Mouse (Mus musculus): ENCODE data around the gene Gm20388. TPM values are rescaled to one million over a fixed set of nuclear protein-coding genes. Genes with fewer than 3 reads are reported as not detected.

Gm20388 gene
- polyA plus RNA-seq, 1 experiment from 2014 or later = not detected

- 100% methylated on average over 1 of the region's 1 CpGs for WGBS
- Histone ChIP-seq H3K4me1 (replicated peaks; ENCODE audit: control insufficient read depth, insufficient read depth, low read length) (peaks cover 10% of the 10 kb centered on the region; the same call in 1 of the 2 replicates), H3K9ac (ENCODE audit: low read length) (no peak overlapping the region), H3K4me2 (ENCODE audit: low read depth, low read length) (no peak overlapping the region), H3K4me3 (ENCODE audit: low read length) (no peak overlapping the region), H3K36me3 (ENCODE audit: control insufficient read depth, insufficient read depth, low read length) (no peaks in the 10 kb centered on the region), H3K27ac (ENCODE audit: low read length) (no peak overlapping the region), H3K9me3 (ENCODE audit: control insufficient read depth, low read length) (no peaks in the 10 kb centered on the region), H3K27me3 (ENCODE audit: control insufficient read depth, insufficient read depth, low read depth, low read length) (no peaks in the 10 kb centered on the region)
- ATAC-seq (ENCODE audit: low read depth) = no peak
These were observed 3863.8 kb downstream of the Gm20388 start for GRCm38 (mm10) chr8:123774491-123774890.

GRCm38 (mm10) chr8:123777319-123777718, 3866.7 kb downstream of the Gm20388 start:
- peak overlapping the region; percentile 21; the same call in 1 of the 2 replicates for H3K9ac ChIP-seq (ENCODE audit: low read length)
- H3K27ac ChIP-seq (ENCODE audit: low read length) = peak overlapping the region; percentile 47

GRCm38 (mm10) chr8:123780471-123780870, 3869.8 kb downstream of the Gm20388 start:
- H3K9ac ChIP-seq (ENCODE audit: low read length) = no peak overlapping the region
- H3K36me3 ChIP-seq (ENCODE audit: control insufficient read depth, insufficient read depth, low read length) = no peaks in the 10 kb centered on the region
- no peak for ATAC-seq (ENCODE audit: low read depth)
- H3K4me2 ChIP-seq (ENCODE audit: low read depth, low read length) = no peak overlapping the region
- H3K4me1 ChIP-seq (replicated peaks; ENCODE audit: control insufficient read depth, insufficient read depth, low read length) = peaks cover 24% of the 10 kb centered on the region
- 28% methylated on average over 3 of the region's 3 CpGs for WGBS
- H3K27ac ChIP-seq (ENCODE audit: low read length) = no peak overlapping the region
- H3K27me3 ChIP-seq (ENCODE audit: control insufficient read depth, insufficient read depth, low read depth, low read length) = no peaks in the 10 kb centered on the region
- no peaks in the 10 kb centered on the region for H3K9me3 ChIP-seq (ENCODE audit: control insufficient read depth, low read length)
- H3K4me3 ChIP-seq (ENCODE audit: low read length) = no peak overlapping the region

More at GRCm38 (mm10) chr8:123777319-123777718, 3866.7 kb downstream of the Gm20388 start:
- Histone ChIP-seq H3K27me3 (ENCODE audit: control insufficient read depth, insufficient read depth, low read depth, low read length) (no peaks in the 10 kb centered on the region), H3K4me2 (ENCODE audit: low read depth, low read length) (no peak overlapping the region), H3K4me3 (ENCODE audit: low read length) (no peak overlapping the region), H3K36me3 (ENCODE audit: control insufficient read depth, insufficient read depth, low read length) (no peaks in the 10 kb centered on the region), H3K4me1 (replicated peaks; ENCODE audit: control insufficient read depth, insufficient read depth, low read length) (peaks cover 21% of the 10 kb centered on the region), H3K9me3 (ENCODE audit: control insufficient read depth, low read length) (no peaks in the 10 kb centered on the region)
- WGBS = 34% methylated on average over 7 of the region's 7 CpGs
- ATAC-seq (ENCODE audit: low read depth) = peak; percentile 76

GRCm38 (mm10) chr8:123781256-123781655, 3870.6 kb downstream of the Gm20388 start:
- ATAC-seq (ENCODE audit: low read depth) = no peak
- Histone ChIP-seq H3K9ac (ENCODE audit: low read length) (no peak overlapping the region), H3K9me3 (ENCODE audit: control insufficient read depth, low read length) (no peaks in the 10 kb centered on the region), H3K27ac (ENCODE audit: low read length) (no peak overlapping the region), H3K4me2 (ENCODE audit: low read depth, low read length) (no peak overlapping the region), H3K4me3 (ENCODE audit: low read length) (no peak overlapping the region), H3K27me3 (ENCODE audit: control insufficient read depth, insufficient read depth, low read depth, low read length) (no peaks in the 10 kb centered on the region), H3K36me3 (ENCODE audit: control insufficient read depth, insufficient read depth, low read length) (no peaks in the 10 kb centered on the region), H3K4me1 (replicated peaks; ENCODE audit: control insufficient read depth, insufficient read depth, low read length) (peaks cover 24% of the 10 kb centered on the region)
- 20% methylated on average over 8 of the region's 8 CpGs for whole genome bisulfite sequencing

- H3K9ac ChIP-seq (ENCODE audit: low read length) = no peak overlapping the region
- no peaks in the 10 kb centered on the region for H3K27me3 ChIP-seq (ENCODE audit: control insufficient read depth, insufficient read depth, low read depth, low read length)
- H3K27ac ChIP-seq (ENCODE audit: low read length) = no peak overlapping the region
- H3K36me3 ChIP-seq (ENCODE audit: control insufficient read depth, insufficient read depth, low read length) = no peaks in the 10 kb centered on the region
- no peak overlapping the region for H3K4me2 ChIP-seq (ENCODE audit: low read depth, low read length)
- H3K9me3 ChIP-seq (ENCODE audit: control insufficient read depth, low read length) = no peaks in the 10 kb centered on the region
- no peak overlapping the region for H3K4me3 ChIP-seq (ENCODE audit: low read length)
- peak; percentile 90 for ATAC-seq (ENCODE audit: low read depth)
- peaks cover 19% of the 10 kb centered on the region for H3K4me1 ChIP-seq (replicated peaks; ENCODE audit: control insufficient read depth, insufficient read depth, low read length)
- 5% methylated on average over 6 of the region's 6 CpGs for WGBS
These were observed 3873.0 kb downstream of the Gm20388 start for GRCm38 (mm10) chr8:123783525-123784249.

- H3K4me1 ChIP-seq (replicated peaks; ENCODE audit: control insufficient read depth, insufficient read depth, low read length) = 0 out of 2 replicates have a peak, but pooled peaks cover 9% of the 10 kb centered on the region
- ATAC-seq (ENCODE audit: low read depth) = no peak
- no peak overlapping the region for H3K4me2 ChIP-seq (ENCODE audit: low read depth, low read length)
- no peak overlapping the region for H3K4me3 ChIP-seq (ENCODE audit: low read length)
- H3K27ac ChIP-seq (ENCODE audit: low read length) = no peak overlapping the region
- H3K9ac ChIP-seq (ENCODE audit: low read length) = no peak overlapping the region
- no peaks in the 10 kb centered on the region for H3K9me3 ChIP-seq (ENCODE audit: control insufficient read depth, low read length)
- no peaks in the 10 kb centered on the region for H3K27me3 ChIP-seq (ENCODE audit: control insufficient read depth, insufficient read depth, low read depth, low read length)
- WGBS = 65% methylated on average over 6 of the region's 6 CpGs
- H3K36me3 ChIP-seq (ENCODE audit: control insufficient read depth, insufficient read depth, low read length) = no peaks in the 10 kb centered on the region
These were observed 3875.5 kb downstream of the Gm20388 start for GRCm38 (mm10) chr8:123786166-123786565.

GRCm38 (mm10) chr8:123786644-123787043, 3876.0 kb downstream of the Gm20388 start:
- H3K9me3 ChIP-seq (ENCODE audit: control insufficient read depth, low read length) = no peaks in the 10 kb centered on the region
- no peak for ATAC-seq (ENCODE audit: low read depth)
- no peak overlapping the region for H3K27ac ChIP-seq (ENCODE audit: low read length)
- 0 out of 2 replicates have a peak, but pooled peaks cover 9% of the 10 kb centered on the region for H3K4me1 ChIP-seq (replicated peaks; ENCODE audit: control insufficient read depth, insufficient read depth, low read length)
- no peaks in the 10 kb centered on the region for H3K27me3 ChIP-seq (ENCODE audit: control insufficient read depth, insufficient read depth, low read depth, low read length)
- no peak overlapping the region for H3K4me3 ChIP-seq (ENCODE audit: low read length)
- no peak overlapping the region for H3K4me2 ChIP-seq (ENCODE audit: low read depth, low read length)
- no peak overlapping the region for H3K9ac ChIP-seq (ENCODE audit: low read length)
- H3K36me3 ChIP-seq (ENCODE audit: control insufficient read depth, insufficient read depth, low read length) = no peaks in the 10 kb centered on the region
- 73% methylated on average over 5 of the region's 6 CpGs for WGBS

- no peaks in the 10 kb centered on the region for H3K36me3 ChIP-seq (ENCODE audit: control insufficient read depth, insufficient read depth, low read length)
- no peaks in the 10 kb centered on the region for H3K9me3 ChIP-seq (ENCODE audit: control insufficient read depth, low read length)
- H3K9ac ChIP-seq (ENCODE audit: low read length) = no peak overlapping the region
- H3K27ac ChIP-seq (ENCODE audit: low read length) = no peak overlapping the region
- peak overlapping the region; percentile 4; the same call in 1 of the 2 replicates for H3K4me3 ChIP-seq (ENCODE audit: low read length)
- H3K4me2 ChIP-seq (ENCODE audit: low read depth, low read length) = peak overlapping the region; percentile 23
- 0 out of 2 replicates have a peak, but pooled peaks cover 9% of the 10 kb centered on the region for H3K4me1 ChIP-seq (replicated peaks; ENCODE audit: control insufficient read depth, insufficient read depth, low read length)
- H3K27me3 ChIP-seq (ENCODE audit: control insufficient read depth, insufficient read depth, low read depth, low read length) = no peaks in the 10 kb centered on the region
- 33% methylated on average over 21 of the region's 21 CpGs for WGBS
- ATAC-seq (ENCODE audit: low read depth) = no peak
These were observed 3876.7 kb downstream of the Gm20388 start for GRCm38 (mm10) chr8:123787254-123787897.

- Histone ChIP-seq H3K36me3 (ENCODE audit: control insufficient read depth, insufficient read depth, low read length) (no peaks in the 10 kb centered on the region), H3K27me3 (ENCODE audit: control insufficient read depth, insufficient read depth, low read depth, low read length) (no peaks in the 10 kb centered on the region), H3K4me1 (replicated peaks; ENCODE audit: control insufficient read depth, insufficient read depth, low read length) (0 out of 2 replicates have a peak, but pooled peaks cover 7% of the 10 kb centered on the region), H3K4me2 (ENCODE audit: low read depth, low read length) (no peak overlapping the region), H3K9ac (ENCODE audit: low read length) (no peak overlapping the region), H3K27ac (ENCODE audit: low read length) (no peak overlapping the region), H3K4me3 (ENCODE audit: low read length) (no peak overlapping the region), H3K9me3 (ENCODE audit: control insufficient read depth, low read length) (no peaks in the 10 kb centered on the region)
- 42% methylated on average over 14 of the region's 14 CpGs for WGBS
- no peak for ATAC-seq (ENCODE audit: low read depth)
These were observed 3878.0 kb downstream of the Gm20388 start for GRCm38 (mm10) chr8:123788416-123789170.
